Mouse (Mus musculus) embryo, embryonic 10.5 days (tissue): ENCODE measurements around the gene Gm48552.
A peak's percentile ranks its signal among the peaks of the same experiment; 100 is the strongest.

Experiments
- DNase-seq: peaks from one replicate; pipeline ENCODE4 v3.0.0-alpha.2; 2015; ENCODE audit warnings: low spot score

The Gm48552 gene

GRCm38 (mm10) chr10:81406504-81407440 is 18.0 kb downstream of the Gm48552 start:
- DNase-seq: no peak

- peak; percentile 72 for DNase-seq
Measured at GRCm38 (mm10) chr10:81407539-81408423, 19.0 kb downstream of the Gm48552 start.

- no peak for DNase-seq
Measured at GRCm38 (mm10) chr10:81408424-81408729, 19.6 kb downstream of the Gm48552 start.

GRCm38 (mm10) chr10:81408871-81409291 is 20.1 kb downstream of the Gm48552 start:
- peak; percentile 83 for DNase-seq

- DNase-seq: no peak
Measured at GRCm38 (mm10) chr10:81409330-81409729, 20.5 kb downstream of the Gm48552 start.

GRCm38 (mm10) chr10:81410350-81410749 is 21.5 kb downstream of the Gm48552 start:
- DNase-seq: no peak

- no peak for DNase-seq
Measured at GRCm38 (mm10) chr10:81410981-81411380, 22.2 kb downstream of the Gm48552 start.

GRCm38 (mm10) chr10:81411471-81412400 is 22.9 kb downstream of the Gm48552 start:
- DNase-seq: no peak

GRCm38 (mm10) chr10:81412586-81413309 is 23.9 kb downstream of the Gm48552 start:
- peak; percentile 9 for DNase-seq

GRCm38 (mm10) chr10:81413310-81414261 is 24.8 kb downstream of the Gm48552 start:
- DNase-seq: peak; percentile 74

GRCm38 (mm10) chr10:81414682-81415081 is 25.9 kb downstream of the Gm48552 start:
- DNase-seq: peak; percentile 62

- no peak for DNase-seq
Measured at GRCm38 (mm10) chr10:81415146-81415545, 26.3 kb downstream of the Gm48552 start.

- no peak for DNase-seq
Measured at GRCm38 (mm10) chr10:81415549-81416310, 26.9 kb downstream of the Gm48552 start.

GRCm38 (mm10) chr10:81416581-81417226 is 27.9 kb downstream of the Gm48552 start:
- peak; percentile 88 for DNase-seq

GRCm38 (mm10) chr10:81417227-81418215 is 28.7 kb downstream of the Gm48552 start:
- no peak for DNase-seq

GRCm38 (mm10) chr10:81418216-81419070 is 29.6 kb downstream of the Gm48552 start:
- no peak for DNase-seq
